Mouse (Mus musculus) erythroblast, embryonic 14.5 days (primary cell): Measurements from ENCODE around the gene 1190007I07Rik.

Source experiments
- GATA1 ChIP-seq: IDR thresholded peaks from 2 replicates; pipeline ENCODE4 v1.6.1; 2012; ENCODE audit warnings: low read length, inconsistent platforms, mixed read lengths
- TAL1 ChIP-seq: IDR thresholded peaks from 3 replicates; pipeline ENCODE4 v1.6.1; 2012; ENCODE audit warnings: low read length, inconsistent platforms, mixed read lengths

- TF ChIP-seq GATA1 (no peak), TAL1 (no peak)
Measured at GRCm38 (mm10) chr10:82622235-82622634, 793 bp downstream of the 1190007I07Rik start.
